Mouse (Mus musculus) neural tube, embryonic 15.5 days (tissue): ENCODE data around the gene Tti1. TPM values are rescaled to one million over a fixed set of nuclear protein-coding genes. Genes with fewer than 3 reads are reported as not detected.
"Not testable (repeated sequence)": the region's sequence is repeated elsewhere in the genome, so short reads cannot be mapped to it uniquely, and the experiment has no call there.

Experiments
- ATAC-seq: fragments of 200-750 bp; cut with Nextera tagmentation; 2 replicates; pipeline ENCODE4 v1.8.0; 2017; ENCODE audit warnings: mild to moderate bottlenecking, moderate TSS enrichment, moderate library complexity; ENCODE audit not compliant: low FRiP score
- H3K27ac ChIP-seq: fragments of 300-500 bp; sonication (generic); replicated peaks from 2 replicates; pipeline ENCODE4 v1.5.1; 2015; ENCODE audit warnings: mild to moderate bottlenecking, inconsistent platforms
- H3K27me3 ChIP-seq: fragments of 300-500 bp; sonication (generic); replicated peaks from 2 replicates; pipeline ENCODE4 v1.6.1; 2015; ENCODE audit warnings: inconsistent platforms
- H3K36me3 ChIP-seq: fragments of 300-500 bp; sonication (generic); 2 replicates; pipeline ENCODE4 v1.6.1; 2015; ENCODE audit warnings: inconsistent platforms
- H3K4me1 ChIP-seq: fragments of 300-500 bp; sonication (generic); 2 replicates; pipeline ENCODE4 v1.6.1; 2015; ENCODE audit warnings: inconsistent platforms
- H3K4me2 ChIP-seq: fragments of 300-500 bp; sonication (generic); 2 replicates; pipeline ENCODE4 v1.6.1; 2015; ENCODE audit warnings: inconsistent platforms, mild to moderate bottlenecking, moderate library complexity
- H3K4me3 ChIP-seq: fragments of 300-500 bp; sonication (generic); replicated peaks from 2 replicates; pipeline ENCODE4 v1.5.1; 2015; ENCODE audit warnings: mild to moderate bottlenecking, inconsistent platforms
- H3K9ac ChIP-seq: fragments of 300-500 bp; sonication (generic); replicated peaks from 2 replicates; pipeline ENCODE4 v1.6.1; 2015; ENCODE audit warnings: mild to moderate bottlenecking, inconsistent platforms
- H3K9me3 ChIP-seq: fragments of 300-500 bp; sonication (generic); replicated peaks from 2 replicates; pipeline ENCODE4 v1.6.1; 2016; ENCODE audit warnings: inconsistent platforms
- WGBS: fragments of 180-500 bp; shearing (Covaris S2); methylation state at CpG from one replicate; pipeline ENCODE4 v1.1.7; 2015; ENCODE audit warnings: mixed read lengths; 5-methylcytosine and 5-hydroxymethylcytosine counted together
- polyA plus RNA-seq: library from polyadenylated mRNA; unstranded; fragments of >200 nt; fragmentation: Nextera tagmentation; extraction: Ambion mirVana; gene quantifications from 2 replicates; pipeline ENCODE4 v1.2.1, GENCODE M21; 2015

Tti1 gene
- polyA plus RNA-seq, 1 experiment from 2014 or later = 14.7 TPM

DNA sequence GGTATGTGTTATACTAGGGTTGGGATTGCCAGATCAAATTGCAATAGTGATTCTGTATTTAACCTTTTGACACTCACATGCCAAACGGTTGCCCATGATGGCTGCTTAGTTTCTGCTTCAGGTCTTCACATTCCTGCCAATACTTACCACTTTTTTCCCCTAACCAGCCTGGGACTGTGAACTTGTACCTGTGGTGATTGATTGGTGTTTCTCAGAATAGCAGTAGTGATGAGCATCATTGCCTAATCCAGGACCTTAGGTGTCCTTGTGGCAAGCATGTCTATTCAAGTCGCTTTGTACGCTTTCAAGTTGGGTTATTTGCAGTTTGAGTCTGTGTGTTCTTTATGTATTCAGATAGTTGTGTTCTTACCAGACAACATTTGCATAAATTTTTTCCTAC is 34.8 kb upstream of the Tti1 start:
- no peak overlapping the region for H3K9ac ChIP-seq
- H3K36me3 ChIP-seq = peaks cover 52% of the 10 kb centered on the region
- H3K9me3 ChIP-seq = no peaks in the 10 kb centered on the region
- 95% methylated on average over 3 of the region's 3 CpGs for WGBS
- no peak for ATAC-seq
- peaks cover 25% of the 10 kb centered on the region for H3K4me1 ChIP-seq
- H3K27me3 ChIP-seq = no peaks in the 10 kb centered on the region
- H3K4me3 ChIP-seq = no peak overlapping the region
- no peak overlapping the region for H3K27ac ChIP-seq
- no peak overlapping the region for H3K4me2 ChIP-seq

DNA sequence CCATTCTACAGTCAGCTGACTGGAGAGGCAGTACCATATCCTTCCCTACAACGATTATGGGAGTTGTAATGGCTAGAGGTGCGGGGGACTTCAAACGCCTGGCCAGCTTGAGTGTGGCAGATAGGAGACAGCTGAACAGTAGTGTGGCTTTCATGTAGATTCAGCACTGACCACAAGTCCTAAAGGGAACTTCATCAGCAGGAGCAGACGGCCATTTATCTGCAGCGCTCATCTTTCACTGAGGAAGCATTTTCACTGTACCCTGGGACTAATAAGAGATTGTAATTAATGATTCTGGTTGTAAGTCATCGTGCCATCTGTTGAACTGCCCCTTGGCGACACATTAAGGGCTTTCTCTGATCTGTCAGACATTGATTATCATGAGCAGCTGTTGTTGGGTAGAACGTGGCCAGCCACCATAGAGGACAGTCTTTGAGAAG is 31.5 kb upstream of the Tti1 start:
- Histone ChIP-seq H3K27ac (peak overlapping the region; percentile 58), H3K9ac (no peak overlapping the region), H3K4me2 (no peak overlapping the region), H3K9me3 (no peaks in the 10 kb centered on the region), H3K27me3 (no peaks in the 10 kb centered on the region), H3K36me3 (peaks cover 50% of the 10 kb centered on the region), H3K4me3 (no peak overlapping the region), H3K4me1 (peaks cover 24% of the 10 kb centered on the region)
- ATAC-seq = peak; percentile 53; the same call in 1 of the 2 replicates
- WGBS = 35% methylated on average over 8 of the region's 8 CpGs

GRCm38 (mm10) chr2:158058534-158058933 is 30.3 kb upstream of the Tti1 start:
- Histone ChIP-seq H3K9me3 (no peaks in the 10 kb centered on the region), H3K36me3 (peaks cover 51% of the 10 kb centered on the region), H3K4me3 (no peak overlapping the region), H3K27ac (peak overlapping the region; percentile 58; the same call in 1 of the 2 replicates), H3K4me1 (peaks cover 16% of the 10 kb centered on the region), H3K9ac (no peak overlapping the region), H3K27me3 (no peaks in the 10 kb centered on the region), H3K4me2 (no peak overlapping the region)
- no peak for ATAC-seq
- 66% methylated on average over 10 of the region's 10 CpGs for WGBS

GRCm38 (mm10) chr2:158057030-158057429 is 28.8 kb upstream of the Tti1 start:
- no peaks in the 10 kb centered on the region for H3K27me3 ChIP-seq
- H3K4me3 ChIP-seq = no peak overlapping the region
- no peak overlapping the region for H3K4me2 ChIP-seq
- H3K9me3 ChIP-seq = no peaks in the 10 kb centered on the region
- H3K36me3 ChIP-seq = peaks cover 51% of the 10 kb centered on the region
- no peak overlapping the region for H3K27ac ChIP-seq
- H3K9ac ChIP-seq = no peak overlapping the region
- ATAC-seq = no peak
- H3K4me1 ChIP-seq = peaks cover 16% of the 10 kb centered on the region
- 68% methylated on average over 3 of the region's 3 CpGs for WGBS

GRCm38 (mm10) chr2:158055383-158055782 is 27.1 kb upstream of the Tti1 start:
- not testable (repeated sequence) for H3K9me3 ChIP-seq, H3K4me2 ChIP-seq, ATAC-seq, H3K27me3 ChIP-seq, H3K9ac ChIP-seq, H3K27ac ChIP-seq, H3K4me3 ChIP-seq
- Histone ChIP-seq H3K4me1 (peaks cover 16% of the 10 kb centered on the region), H3K36me3 (peaks cover 45% of the 10 kb centered on the region)
- WGBS = 86% methylated on average over 8 of the region's 8 CpGs

DNA sequence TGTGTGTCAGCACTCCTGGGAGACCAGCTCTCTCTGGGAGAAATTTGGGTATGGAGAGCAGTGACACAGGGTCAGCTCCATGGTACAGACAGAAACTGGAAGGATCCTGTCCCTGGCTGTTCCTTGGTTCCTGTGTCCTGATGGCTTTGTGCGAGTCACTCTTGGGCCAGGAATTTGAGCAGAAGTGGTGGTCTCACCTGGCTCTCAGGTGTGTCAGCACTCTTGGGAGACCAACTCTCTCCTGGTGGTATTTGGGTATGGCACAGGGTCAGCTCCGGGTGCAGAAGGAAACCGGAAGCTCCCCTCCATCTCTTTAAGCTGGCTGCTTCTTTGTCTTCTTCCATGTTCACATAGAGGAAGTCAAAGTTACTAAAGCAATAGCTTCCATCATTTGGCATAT is 26.4 kb upstream of the Tti1 start:
- Histone ChIP-seq H3K4me1 (peaks cover 9% of the 10 kb centered on the region), H3K36me3 (peaks cover 48% of the 10 kb centered on the region), H3K27ac (no peak overlapping the region), H3K9ac (no peak overlapping the region), H3K4me3 (no peak overlapping the region), H3K4me2 (no peak overlapping the region), H3K27me3 (no peaks in the 10 kb centered on the region), H3K9me3 (no peaks in the 10 kb centered on the region)
- WGBS = 92% methylated on average over 3 of the region's 3 CpGs
- no peak for ATAC-seq

GRCm38 (mm10) chr2:158050116-158050515 is 21.9 kb upstream of the Tti1 start:
- Histone ChIP-seq H3K9me3 (no peaks in the 10 kb centered on the region), H3K4me2 (no peak overlapping the region), H3K27ac (no peak overlapping the region), H3K27me3 (no peaks in the 10 kb centered on the region), H3K9ac (no peak overlapping the region), H3K36me3 (peaks cover 46% of the 10 kb centered on the region), H3K4me1 (no peaks in the 10 kb centered on the region), H3K4me3 (no peak overlapping the region)
- WGBS = 94% methylated on average over 8 of the region's 8 CpGs
- no peak for ATAC-seq

DNA sequence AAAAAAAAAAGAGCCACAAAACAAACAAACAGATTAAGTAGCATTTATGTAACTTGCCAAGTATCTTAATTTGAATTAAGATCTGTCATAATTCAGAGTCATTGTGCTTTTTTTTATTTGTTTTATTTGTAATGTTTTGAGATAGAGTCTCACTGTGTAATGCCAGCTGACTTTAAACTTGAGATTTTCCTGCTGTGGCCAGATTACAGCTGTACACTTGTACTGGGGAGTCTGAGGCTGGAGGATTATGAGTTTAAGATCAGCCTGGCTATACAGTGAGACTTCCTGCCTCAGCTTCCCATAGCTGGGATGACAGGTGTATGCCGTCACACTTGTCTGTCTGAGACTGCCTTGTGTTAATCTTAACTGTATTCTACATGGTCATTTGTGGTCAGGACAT is 20.5 kb upstream of the Tti1 start:
- Histone ChIP-seq H3K9ac (no peak overlapping the region), H3K36me3 (peaks cover 53% of the 10 kb centered on the region), H3K27ac (no peak overlapping the region), H3K4me3 (no peak overlapping the region), H3K4me1 (0 out of 2 replicates have a peak, but pooled peaks cover 3% of the 10 kb centered on the region), H3K9me3 (no peaks in the 10 kb centered on the region), H3K4me2 (no peak overlapping the region), H3K27me3 (no peaks in the 10 kb centered on the region)
- 89% methylated on average over 1 of the region's 1 CpGs for WGBS
- no peak for ATAC-seq

- Histone ChIP-seq H3K36me3 (peaks cover 57% of the 10 kb centered on the region), H3K4me1 (0 out of 2 replicates have a peak, but pooled peaks cover 3% of the 10 kb centered on the region), H3K9ac (no peak overlapping the region), H3K27ac (no peak overlapping the region), H3K4me2 (no peak overlapping the region), H3K4me3 (no peak overlapping the region), H3K27me3 (no peaks in the 10 kb centered on the region), H3K9me3 (no peaks in the 10 kb centered on the region)
- no peak for ATAC-seq
- 70% methylated on average over 3 of the region's 3 CpGs for WGBS
These were observed 19.7 kb upstream of the Tti1 start for GRCm38 (mm10) chr2:158047903-158048302.

- Histone ChIP-seq H3K4me2 (no peak overlapping the region), H3K9me3 (no peaks in the 10 kb centered on the region), H3K9ac (no peak overlapping the region), H3K27me3 (no peaks in the 10 kb centered on the region), H3K4me1 (0 out of 2 replicates have a peak, but pooled peaks cover 3% of the 10 kb centered on the region), H3K27ac (no peak overlapping the region), H3K36me3 (peaks cover 51% of the 10 kb centered on the region), H3K4me3 (no peak overlapping the region)
- whole genome bisulfite sequencing = 88% methylated on average over 4 of the region's 4 CpGs
- no peak for ATAC-seq
These were observed 18.0 kb upstream of the Tti1 start for GRCm38 (mm10) chr2:158046186-158046585.

- no peaks in the 10 kb centered on the region for H3K27me3 ChIP-seq
- H3K9ac ChIP-seq = no peak overlapping the region
- H3K27ac ChIP-seq = no peak overlapping the region
- WGBS = 92% methylated on average over 8 of the region's 8 CpGs
- H3K4me1 ChIP-seq = 0 out of 2 replicates have a peak, but pooled peaks cover 3% of the 10 kb centered on the region
- H3K4me3 ChIP-seq = no peak overlapping the region
- peaks cover 40% of the 10 kb centered on the region for H3K36me3 ChIP-seq
- ATAC-seq = no peak
- no peak overlapping the region for H3K4me2 ChIP-seq
- no peaks in the 10 kb centered on the region for H3K9me3 ChIP-seq
These were observed 15.3 kb upstream of the Tti1 start for GRCm38 (mm10) chr2:158043504-158043903.

DNA sequence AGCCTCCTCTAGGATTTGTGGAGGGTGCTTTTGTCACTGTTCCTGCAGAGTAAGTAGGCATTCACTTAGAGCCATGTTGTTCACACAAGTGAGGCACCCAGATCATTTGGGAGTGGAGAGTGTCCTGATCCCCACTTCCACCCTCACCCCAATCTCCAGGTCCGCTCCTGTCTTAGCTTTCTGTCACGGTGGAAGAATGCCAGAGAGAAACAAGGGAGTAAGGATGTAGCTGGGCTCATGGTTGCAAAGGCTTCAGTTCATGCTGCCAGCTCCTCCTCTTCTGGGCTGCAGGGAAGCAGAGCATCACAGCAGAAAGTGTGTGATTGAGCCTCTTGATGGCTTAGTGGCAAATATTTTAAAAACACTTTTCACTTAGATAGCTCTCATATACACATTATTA is 12.2 kb upstream of the Tti1 start:
- Histone ChIP-seq H3K36me3 (peaks cover 27% of the 10 kb centered on the region), H3K4me2 (no peak overlapping the region), H3K27me3 (no peaks in the 10 kb centered on the region), H3K4me1 (0 out of 2 replicates have a peak, but pooled peaks cover 3% of the 10 kb centered on the region), H3K27ac (no peak overlapping the region), H3K9me3 (no peaks in the 10 kb centered on the region), H3K9ac (no peak overlapping the region), H3K4me3 (no peak overlapping the region)
- ATAC-seq = no peak
- 70% methylated on average over 2 of the region's 2 CpGs for WGBS

DNA sequence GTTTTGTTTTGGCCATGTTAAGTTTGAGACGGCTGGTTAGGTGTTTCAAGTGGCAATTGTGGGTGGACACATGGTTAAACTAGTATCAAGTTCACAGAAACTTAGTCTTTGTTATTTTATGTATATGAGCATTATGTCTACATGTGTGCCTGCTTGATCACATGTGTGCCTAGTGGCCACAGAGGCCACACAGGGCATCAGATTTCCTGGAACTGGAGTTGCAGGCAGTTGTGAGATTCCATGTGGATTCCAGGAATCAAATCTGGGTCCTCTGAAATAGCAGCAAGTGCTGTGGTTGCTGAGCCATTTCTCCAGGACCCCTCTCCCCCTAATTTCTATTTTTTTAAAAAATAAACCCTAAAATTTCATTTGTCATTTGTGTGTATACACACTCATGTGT is 11.4 kb upstream of the Tti1 start:
- Histone ChIP-seq H3K4me2 (no peak overlapping the region), H3K9me3 (no peaks in the 10 kb centered on the region), H3K4me1 (0 out of 2 replicates have a peak, but pooled peaks cover 2% of the 10 kb centered on the region), H3K9ac (no peak overlapping the region), H3K4me3 (no peak overlapping the region), H3K36me3 (peaks cover 20% of the 10 kb centered on the region), H3K27ac (no peak overlapping the region), H3K27me3 (no peaks in the 10 kb centered on the region)
- 84% methylated on average over 1 of the region's 1 CpGs for WGBS
- no peak for ATAC-seq
